ENCODE assay signal across 27 mouse cellular contexts in genomic region chr9:102605162-102605561, GRCm38 (mm10). TPM values are rescaled to one million over a fixed set of nuclear protein-coding genes. Genes with fewer than 3 reads are reported as not detected.
DNase-seq lines count a peak whose midpoint lies in the region; ATAC-seq and TF ChIP-seq lines count a peak whose summit lies in the region.
"Had no signal": no experiment of that assay in that cellular context is flagged by ENCODE, and none has a peak within 500 bp of the region (broad histone marks: within the 10 kb centered on the region; RNA-seq: fewer than 3 reads in every experiment).

No protein-coding gene starts in this region.

- no peak overlapping the region for H3K4me3 ChIP-seq in forebrain, embryonic 14.5 days (ENCODE audit: low read depth, low read length)
- no peak overlapping the region for H3K4me3 ChIP-seq in forebrain, postnatal 0 days (ENCODE audit: low read depth, low read length)
- no peak overlapping the region for H3K4me3 ChIP-seq in midbrain, embryonic 15.5 days
- H3K4me3 ChIP-seq in midbrain, embryonic 11.5 days (ENCODE audit: low read depth, low read length), result no peak overlapping the region
- H3K4me3 ChIP-seq: embryonic facial prominence, embryonic 12.5 days; embryonic facial prominence, embryonic 15.5 days; hindbrain, embryonic 10.5 days; hindbrain, embryonic 13.5 days; intestine, embryonic 15.5 days had no signal

- no peak overlapping the region for H3K27ac ChIP-seq in forebrain, embryonic 14.5 days (ENCODE audit: low read depth, low read length)
- H3K27ac ChIP-seq in forebrain, postnatal 0 days (ENCODE audit: low read depth, low read length), result no peak overlapping the region
- H3K27ac ChIP-seq in midbrain, embryonic 15.5 days, result 0 out of 2 replicates have a peak overlapping the region, but pooled peaks have one; percentile 42
- H3K27ac ChIP-seq in midbrain, embryonic 11.5 days (ENCODE audit: low read depth, low read length), result no peak overlapping the region
- H3K27ac ChIP-seq: embryonic facial prominence, embryonic 12.5 days; embryonic facial prominence, embryonic 15.5 days; hindbrain, embryonic 10.5 days; hindbrain, embryonic 13.5 days; intestine, embryonic 15.5 days had no signal

- peak; percentile 32 for DNase-seq in forebrain, embryonic 14.5 days (ENCODE audit: low spot score)
- DNase-seq in forebrain, postnatal 0 days, result no peak
- peak; percentile 10 for DNase-seq in heart, adult 11 months
- no peak for DNase-seq in heart, postnatal 14 days
- no peak for DNase-seq in midbrain, embryonic 11.5 days (ENCODE audit: low spot score, missing footprints)
- DNase-seq: adrenal gland, postnatal 10 days; adrenal gland, postnatal 36 days; B cell, adult 2 months; cerebellum, adult 11 months; cerebellum, adult 2 months; cerebellum, adult 9-11 months; cerebellum, postnatal 25 days; gastrocnemius, postnatal 10 days; gastrocnemius, postnatal 36 days; heart, postnatal 36 days; kidney, adult 11 months had no signal

- TF ChIP-seq CTCF in forebrain, postnatal 0 days (IDR thresholded peaks at IDR 0.05; ENCODE audit: low read depth), result no peak

- WGBS in forebrain, embryonic 14.5 days, result 65% methylated on average over 6 of the region's 6 CpGs
- 70% methylated on average over 6 of the region's 6 CpGs for WGBS in forebrain, postnatal 0 days
- 70% methylated on average over 6 of the region's 6 CpGs for WGBS in midbrain, embryonic 15.5 days
- 92% methylated on average over 6 of the region's 6 CpGs for WGBS in midbrain, embryonic 11.5 days

- no peak overlapping the region for H3K4me2 ChIP-seq in forebrain, embryonic 14.5 days (ENCODE audit: low read length)
- H3K4me2 ChIP-seq in forebrain, postnatal 0 days (ENCODE audit: low read depth), result no peak overlapping the region
- no peak overlapping the region for H3K4me2 ChIP-seq in midbrain, embryonic 15.5 days
- H3K4me2 ChIP-seq in midbrain, embryonic 11.5 days, result no peak overlapping the region
- H3K4me2 ChIP-seq: embryonic facial prominence, embryonic 12.5 days; embryonic facial prominence, embryonic 15.5 days; heart, embryonic 11.5 days; hindbrain, embryonic 13.5 days; intestine, embryonic 15.5 days had no signal

- H3K9me3 ChIP-seq in forebrain, embryonic 14.5 days (replicated peaks; ENCODE audit: control insufficient read depth, low read length), result no peaks in the 10 kb centered on the region
- no peaks in the 10 kb centered on the region for H3K9me3 ChIP-seq in forebrain, postnatal 0 days (ENCODE audit: low read length)
- no peaks in the 10 kb centered on the region for H3K9me3 ChIP-seq in midbrain, embryonic 15.5 days
- H3K9me3 ChIP-seq in midbrain, embryonic 11.5 days (ENCODE audit: control insufficient read depth, low read length), result no peaks in the 10 kb centered on the region
- H3K9me3 ChIP-seq: embryonic facial prominence, embryonic 12.5 days; embryonic facial prominence, embryonic 15.5 days; G1E; hindbrain, embryonic 10.5 days; hindbrain, embryonic 13.5 days; intestine, embryonic 15.5 days had no signal

- intact Hi-C loops in heart, postnatal 14 days (cut with DNase I), result no loop called here

- no peaks in the 10 kb centered on the region for H3K4me1 ChIP-seq in forebrain, embryonic 14.5 days (ENCODE audit: control insufficient read depth, insufficient read depth, low read length)
- H3K4me1 ChIP-seq in forebrain, postnatal 0 days (ENCODE audit: insufficient read depth), result no peaks in the 10 kb centered on the region
- no peaks in the 10 kb centered on the region for H3K4me1 ChIP-seq in midbrain, embryonic 15.5 days
- H3K4me1 ChIP-seq in midbrain, embryonic 11.5 days (ENCODE audit: control insufficient read depth, insufficient read depth, low read length), result no peaks in the 10 kb centered on the region
- H3K4me1 ChIP-seq: embryonic facial prominence, embryonic 12.5 days; embryonic facial prominence, embryonic 15.5 days; hindbrain, embryonic 10.5 days; hindbrain, embryonic 13.5 days had no signal

- H3K27me3 ChIP-seq in forebrain, embryonic 14.5 days (replicated peaks; ENCODE audit: control insufficient read depth, insufficient read depth, low read length), result no peaks in the 10 kb centered on the region
- H3K27me3 ChIP-seq in forebrain, postnatal 0 days (ENCODE audit: insufficient read depth, low read length), result no peaks in the 10 kb centered on the region
- no peaks in the 10 kb centered on the region for H3K27me3 ChIP-seq in midbrain, embryonic 15.5 days (replicated peaks)
- no peaks in the 10 kb centered on the region for H3K27me3 ChIP-seq in midbrain, embryonic 11.5 days (ENCODE audit: control insufficient read depth, insufficient read depth, low read length)
- H3K27me3 ChIP-seq: CH12.LX; embryonic facial prominence, embryonic 12.5 days; embryonic facial prominence, embryonic 15.5 days; hindbrain, embryonic 13.5 days; intestine, embryonic 15.5 days; Patski had no signal

- H3K36me3 ChIP-seq in forebrain, embryonic 14.5 days (ENCODE audit: control insufficient read depth, insufficient read depth, low read length), result peaks cover 31% of the 10 kb centered on the region
- peaks cover 18% of the 10 kb centered on the region for H3K36me3 ChIP-seq in forebrain, postnatal 0 days (ENCODE audit: insufficient read depth)
- 0 out of 2 replicates have a peak, but pooled peaks cover 19% of the 10 kb centered on the region for H3K36me3 ChIP-seq in midbrain, embryonic 15.5 days (replicated peaks)
- peaks cover 4% of the 10 kb centered on the region; the same call in 1 of the 2 replicates for H3K36me3 ChIP-seq in midbrain, embryonic 11.5 days (ENCODE audit: control insufficient read depth, insufficient read depth, low read length)

- no peak overlapping the region for H3K9ac ChIP-seq in forebrain, embryonic 14.5 days (ENCODE audit: low read length)
- H3K9ac ChIP-seq in forebrain, postnatal 0 days, result no peak overlapping the region
- H3K9ac ChIP-seq in midbrain, embryonic 15.5 days, result no peak overlapping the region
- no peak overlapping the region for H3K9ac ChIP-seq in midbrain, embryonic 11.5 days (ENCODE audit: low read length)
- H3K9ac ChIP-seq: embryonic facial prominence, embryonic 12.5 days; embryonic facial prominence, embryonic 15.5 days; hindbrain, embryonic 13.5 days; intestine, embryonic 15.5 days had no signal

- ATAC-seq in forebrain, embryonic 14.5 days, result peak; percentile 62; the same call in 1 of the 2 replicates
- no peak for ATAC-seq in forebrain, postnatal 0 days
- ATAC-seq in midbrain, embryonic 15.5 days (replicated peaks), result no peak
- no peak for ATAC-seq in midbrain, embryonic 11.5 days (ENCODE audit: low FRiP score)
- ATAC-seq: hindbrain, embryonic 16.5 days; intestine, embryonic 15.5 days; Patski had no signal

RNA-seq across cellular contexts. Expression of gene Anapc13, which starts 20.9 kb away (rescaled TPM):
- polyA plus RNA-seq in forebrain, embryonic 14.5 days (2014; fragmentation: Nextera tagmentation; extraction: Ambion mirVana), result 156 and 194 TPM in 2 replicates
- 22.5 and 26.8 TPM in 2 replicates for total RNA-seq in forebrain, postnatal 0 days (2014; rRNA removed)
- 124 and 139 TPM in 2 replicates for polyA plus RNA-seq in forebrain, postnatal 0 days (2015; fragmentation: Nextera tagmentation; extraction: Ambion mirVana)
- total RNA-seq in heart, postnatal 14 days (2021), result 100 to 1,000 TPM; 282 to 299 TPM
- polyA plus RNA-seq in midbrain, embryonic 15.5 days (2015; fragmentation: Nextera tagmentation; extraction: Ambion mirVana), result 135 and 137 TPM in 2 replicates
- polyA plus RNA-seq in midbrain, embryonic 11.5 days (2014; fragmentation: Nextera tagmentation; extraction: Ambion mirVana), result 167 and 182 TPM in 2 replicates

RNA-seq across cellular contexts. Expression of gene Cep63, which starts 21.2 kb away (rescaled TPM):
- 37.8 and 41.8 TPM in 2 replicates for polyA plus RNA-seq in forebrain, embryonic 14.5 days (2014; fragmentation: Nextera tagmentation; extraction: Ambion mirVana)
- total RNA-seq in forebrain, postnatal 0 days (2014; rRNA removed), result 17.5 and 19.5 TPM in 2 replicates
- polyA plus RNA-seq in forebrain, postnatal 0 days (2015; fragmentation: Nextera tagmentation; extraction: Ambion mirVana), result 35.9 and 39.3 TPM in 2 replicates
- total RNA-seq in heart, postnatal 14 days (2021), result 10 to 100 TPM; 32.2 to 33.5 TPM
- 38.9 and 42.2 TPM in 2 replicates for polyA plus RNA-seq in midbrain, embryonic 15.5 days (2015; fragmentation: Nextera tagmentation; extraction: Ambion mirVana)
- 53.1 and 62.0 TPM in 2 replicates for polyA plus RNA-seq in midbrain, embryonic 11.5 days (2014; fragmentation: Nextera tagmentation; extraction: Ambion mirVana)

Comparison
In these comparisons a context has a peak if more than half of its experiments do, and no peak if none do; other contexts are left out.
1. DNase-seq: peak in forebrain, embryonic 14.5 days (single experiment) and heart, adult 11 months (single experiment); none in forebrain, postnatal 0 days (single experiment), heart, postnatal 14 days (0 of 2) and midbrain, embryonic 11.5 days (single experiment).